8 mouse cellular contexts compared by ENCODE assay signal in the genomic region with DNA sequence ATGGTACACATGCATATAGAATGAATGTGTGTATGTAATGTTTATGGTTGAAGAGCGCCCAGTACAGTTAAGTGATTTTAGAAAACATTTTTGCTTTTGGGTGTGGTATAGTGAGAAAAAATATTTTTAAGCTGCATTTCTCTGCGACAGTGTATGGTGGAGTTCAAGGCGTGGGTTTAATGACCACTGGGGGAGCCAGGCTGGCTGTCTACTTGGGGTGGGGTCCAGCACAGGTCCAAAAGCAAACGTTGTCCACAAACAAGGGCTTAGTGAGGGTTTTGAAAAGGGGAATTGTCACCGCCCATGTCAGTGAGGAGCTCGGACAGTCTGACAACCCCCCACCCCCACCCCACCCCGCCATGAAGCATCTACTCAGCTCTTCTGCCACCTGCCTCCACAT. TPM values are rescaled to one million over a fixed set of nuclear protein-coding genes. Genes with fewer than 3 reads are reported as not detected.
DNase-seq lines count a peak whose midpoint lies in the region; ATAC-seq and TF ChIP-seq lines count a peak whose summit lies in the region.

No protein-coding gene starts in this region.

- H3K4me3 ChIP-seq in liver, adult 2 months (ENCODE audit: insufficient read depth, low read depth, low read length), result peak overlapping the region; percentile 11
- peak overlapping the region; percentile 66 for H3K4me3 ChIP-seq in cerebellum, adult 2 months (replicated peaks; ENCODE audit: insufficient read depth, low read depth, low read length)
- H3K4me3 ChIP-seq in forebrain, embryonic 16.5 days (replicated peaks; ENCODE audit: low read length), result peak overlapping the region; percentile 41
- peak overlapping the region; percentile 34 for H3K4me3 ChIP-seq in kidney, embryonic 14.5 days (ENCODE audit: low read length)
- peak overlapping the region; percentile 34 for H3K4me3 ChIP-seq in midbrain, embryonic 15.5 days

- 3% methylated on average over 7 of the region's 7 CpGs for WGBS in liver, adult 2 months
- WGBS in cerebellum, adult 2 months, result under 1% methylated on average over 7 of the region's 7 CpGs
- under 1% methylated on average over 7 of the region's 7 CpGs for WGBS in forebrain, embryonic 16.5 days
- 1% methylated on average over 7 of the region's 7 CpGs for WGBS in kidney, embryonic 14.5 days
- WGBS in midbrain, embryonic 15.5 days, result under 1% methylated on average over 7 of the region's 7 CpGs

- H3K27me3 ChIP-seq in liver, adult 2 months (ENCODE audit: control insufficient read depth, insufficient read depth, low read length), result no peaks in the 10 kb centered on the region
- H3K27me3 ChIP-seq in cerebellum, adult 2 months (ENCODE audit: control insufficient read depth, insufficient read depth, low read length), result no peaks in the 10 kb centered on the region
- H3K27me3 ChIP-seq in forebrain, embryonic 16.5 days (replicated peaks; ENCODE audit: control insufficient read depth, insufficient read depth, low read length), result no peaks in the 10 kb centered on the region
- no peaks in the 10 kb centered on the region for H3K27me3 ChIP-seq in kidney, embryonic 14.5 days (ENCODE audit: control insufficient read depth, insufficient read depth, low read length)
- no peaks in the 10 kb centered on the region for H3K27me3 ChIP-seq in midbrain, embryonic 15.5 days (replicated peaks)

- ATAC-seq in forebrain, embryonic 16.5 days, result peak; percentile 30
- ATAC-seq in kidney, embryonic 14.5 days (ENCODE audit: low FRiP score, low TSS enrichment), result peak; percentile 43
- ATAC-seq in midbrain, embryonic 15.5 days (replicated peaks), result peak; percentile 46

- peak overlapping the region; percentile 70 for H3K4me2 ChIP-seq in forebrain, embryonic 16.5 days (ENCODE audit: low read length)
- H3K4me2 ChIP-seq in kidney, embryonic 14.5 days (replicated peaks; ENCODE audit: low read depth, low read length), result peak overlapping the region; percentile 66
- peak overlapping the region; percentile 62 for H3K4me2 ChIP-seq in midbrain, embryonic 15.5 days

- H3K4me1 ChIP-seq in liver, adult 2 months (ENCODE audit: control insufficient read depth, insufficient read depth, low read length), result peaks cover 15% of the 10 kb centered on the region
- H3K4me1 ChIP-seq in cerebellum, adult 2 months (ENCODE audit: control insufficient read depth, insufficient read depth, low read length), result peaks cover 38% of the 10 kb centered on the region
- peaks cover 58% of the 10 kb centered on the region for H3K4me1 ChIP-seq in forebrain, embryonic 16.5 days (replicated peaks; ENCODE audit: control insufficient read depth, insufficient read depth, low read length)
- H3K4me1 ChIP-seq in kidney, embryonic 14.5 days (ENCODE audit: control insufficient read depth, insufficient read depth, low read length), result peaks cover 81% of the 10 kb centered on the region
- H3K4me1 ChIP-seq in midbrain, embryonic 15.5 days, result peaks cover 76% of the 10 kb centered on the region

- no peak for TF ChIP-seq CTCF in liver, adult 2 months (IDR thresholded peaks at IDR 0.05; ENCODE audit: low read depth, low read length)
- no peak for TF ChIP-seq CTCF in cerebellum, adult 2 months (IDR thresholded peaks at IDR 0.05; ENCODE audit: borderline replicate concordance, insufficient read depth, low read depth, low read length)

- TF ChIP-seq POLR2A in liver, adult 2 months (IDR thresholded peaks at IDR 0.05; ENCODE audit: extremely low read depth, insufficient read depth, low read length), result no peak
- no peak for TF ChIP-seq POLR2A in cerebellum, adult 2 months (IDR thresholded peaks at IDR 0.05; ENCODE audit: borderline replicate concordance, insufficient read depth, low read length)

- H3K9ac ChIP-seq in liver, adult 2 months (ENCODE audit: low read depth, low read length), result peak overlapping the region; percentile 75
- H3K9ac ChIP-seq in forebrain, embryonic 16.5 days (replicated peaks; ENCODE audit: low read depth, low read length), result peak overlapping the region; percentile 54
- peak overlapping the region; percentile 52 for H3K9ac ChIP-seq in kidney, embryonic 14.5 days (ENCODE audit: low read depth, low read length)
- H3K9ac ChIP-seq in midbrain, embryonic 15.5 days, result peak overlapping the region; percentile 36; the same call in 1 of the 2 replicates

- no peak for DNase-seq in liver, adult 2 months (ENCODE audit: extremely low read depth, low read depth, low spot score)
- DNase-seq in liver, result no peak
- peak in 1 of 2 experiments; percentile 72 for DNase-seq in cerebellum, adult 2 months
- no peak for DNase-seq in ovary, postnatal 10 days (ENCODE audit: low spot score)
- no peak for DNase-seq in ovary, postnatal 36 days (ENCODE audit: low spot score)

- peak overlapping the region; percentile 96 for H3K27ac ChIP-seq in liver, adult 2 months (replicated peaks; ENCODE audit: insufficient read depth, low read depth, low read length)
- H3K27ac ChIP-seq in cerebellum, adult 2 months (ENCODE audit: insufficient read depth, low read length), result peak overlapping the region; percentile 100
- peak overlapping the region; percentile 97 for H3K27ac ChIP-seq in forebrain, embryonic 16.5 days (ENCODE audit: low read length)
- H3K27ac ChIP-seq in kidney, embryonic 14.5 days (ENCODE audit: low read depth, low read length), result peak overlapping the region; percentile 99
- peak overlapping the region; percentile 95 for H3K27ac ChIP-seq in midbrain, embryonic 15.5 days

- peaks cover 13% of the 10 kb centered on the region for H3K79me2 ChIP-seq in liver, adult 2 months (ENCODE audit: control insufficient read depth, insufficient read depth, low read length)

- no peaks in the 10 kb centered on the region for H3K36me3 ChIP-seq in liver, adult 2 months (ENCODE audit: control insufficient read depth, insufficient read depth, low read length)
- H3K36me3 ChIP-seq in forebrain, embryonic 16.5 days (ENCODE audit: control insufficient read depth, insufficient read depth), result no peaks in the 10 kb centered on the region
- H3K36me3 ChIP-seq in kidney, embryonic 14.5 days (ENCODE audit: control insufficient read depth, insufficient read depth, low read length), result peaks cover under 1% of the 10 kb centered on the region; the same call in 1 of the 2 replicates
- H3K36me3 ChIP-seq in midbrain, embryonic 15.5 days (replicated peaks), result no peaks in the 10 kb centered on the region

- no peaks in the 10 kb centered on the region for H3K9me3 ChIP-seq in forebrain, embryonic 16.5 days (ENCODE audit: control insufficient read depth, low read length)
- H3K9me3 ChIP-seq in kidney, embryonic 14.5 days (ENCODE audit: control insufficient read depth, low read length), result no peaks in the 10 kb centered on the region
- H3K9me3 ChIP-seq in midbrain, embryonic 15.5 days, result no peaks in the 10 kb centered on the region

RNA-seq across cellular contexts. Expression of gene Frmd8, which starts 28.9 kb away (rescaled TPM):
- 5.2 and 5.9 TPM in 2 replicates for total RNA-seq in liver, adult 2 months (2014; rRNA removed)
- 10.3 and 14.2 TPM in 2 replicates for polyA plus RNA-seq in liver, adult 2 months (2012; rRNA removed)
- polyA plus RNA-seq in cerebellum, adult 2 months (2012; rRNA removed), result 23.4 and 28.3 TPM in 2 replicates
- polyA plus RNA-seq in forebrain, embryonic 16.5 days (2015; fragmentation: Nextera tagmentation; extraction: Ambion mirVana), result 20.9 and 21.5 TPM in 2 replicates
- 17.4 and 26.5 TPM in 2 replicates for polyA plus RNA-seq in kidney, embryonic 14.5 days (2014; fragmentation: Nextera tagmentation; extraction: Ambion mirVana)
- 16.1 and 19.2 TPM in 2 replicates for polyA plus RNA-seq in midbrain, embryonic 15.5 days (2015; fragmentation: Nextera tagmentation; extraction: Ambion mirVana)

RNA-seq across cellular contexts. Expression of gene Slc25a45, which starts 31.5 kb away (rescaled TPM):
- 8.6 and 13.0 TPM in 2 replicates for total RNA-seq in liver, adult 2 months (2014; rRNA removed)
- 52.8 and 57.7 TPM in 2 replicates for polyA plus RNA-seq in liver, adult 2 months (2012; rRNA removed)
- 4.3 and 5.0 TPM in 2 replicates for polyA plus RNA-seq in cerebellum, adult 2 months (2012; rRNA removed)
- 1.5 and 2.0 TPM in 2 replicates for polyA plus RNA-seq in forebrain, embryonic 16.5 days (2015; fragmentation: Nextera tagmentation; extraction: Ambion mirVana)
- polyA plus RNA-seq in kidney, embryonic 14.5 days (2014; fragmentation: Nextera tagmentation; extraction: Ambion mirVana), result 3.3 and 3.5 TPM in 2 replicates
- polyA plus RNA-seq in midbrain, embryonic 15.5 days (2015; fragmentation: Nextera tagmentation; extraction: Ambion mirVana), result 2.0 and 2.9 TPM in 2 replicates

RNA-seq across cellular contexts. Expression of gene Tigd3, which starts 47.8 kb away (rescaled TPM):
- 0.18 and 0.27 TPM in 2 replicates for total RNA-seq in liver, adult 2 months (2014; rRNA removed)
- polyA plus RNA-seq in liver, adult 2 months (2012; rRNA removed), result 0.16 and 0.24 TPM in 2 replicates
- polyA plus RNA-seq in cerebellum, adult 2 months (2012; rRNA removed), result 5.1 and 5.6 TPM in 2 replicates
- 11.0 and 13.7 TPM in 2 replicates for polyA plus RNA-seq in forebrain, embryonic 16.5 days (2015; fragmentation: Nextera tagmentation; extraction: Ambion mirVana)
- 2.9 and 4.0 TPM in 2 replicates for polyA plus RNA-seq in kidney, embryonic 14.5 days (2014; fragmentation: Nextera tagmentation; extraction: Ambion mirVana)
- 13.8 and 16.4 TPM in 2 replicates for polyA plus RNA-seq in midbrain, embryonic 15.5 days (2015; fragmentation: Nextera tagmentation; extraction: Ambion mirVana)

Comparison
In these comparisons a context has a peak if more than half of its experiments do, and no peak if none do; other contexts are left out.
1. H3K4me3 ChIP-seq: peak in every context shown above with its lines; median percentile 66 in cerebellum, adult 2 months; 41 in forebrain, embryonic 16.5 days; 34 in kidney, embryonic 14.5 days; 34 in midbrain, embryonic 15.5 days; 11 in liver, adult 2 months.